Mouse (Mus musculus) small intestine, adult 2 months (tissue): Measurements from ENCODE around the gene Pou3f1. TPM values are rescaled to one million over a fixed set of nuclear protein-coding genes. Genes with fewer than 3 reads are reported as not detected.

Experiments
- H3K27ac ChIP-seq: fragments of 200-500 bp; 2 replicates; pipeline ENCODE4 v1.5.1; 2012; ENCODE audit warnings: low read depth, low read length, control low read depth, inconsistent platforms; ENCODE audit not compliant: insufficient read depth
- H3K27me3 ChIP-seq: fragments of 200-500 bp; 2 replicates; pipeline ENCODE4 v1.6.1; 2012; ENCODE audit warnings: mild to moderate bottlenecking, moderate library complexity, low read length, inconsistent platforms; ENCODE audit not compliant: control insufficient read depth, insufficient read depth
- H3K36me3 ChIP-seq: fragments of 200-500 bp; 2 replicates; pipeline ENCODE4 v1.6.1; 2012; ENCODE audit warnings: mild to moderate bottlenecking, low read length, control low read depth, inconsistent platforms; ENCODE audit not compliant: control insufficient read depth, insufficient read depth
- H3K4me1 ChIP-seq: fragments of 200-500 bp; 2 replicates; pipeline ENCODE4 v1.6.1; 2012; ENCODE audit warnings: low read length, inconsistent platforms, mixed read lengths; ENCODE audit not compliant: control insufficient read depth, insufficient read depth, insufficient read length
- H3K4me3 ChIP-seq: fragments of 200-500 bp; 2 replicates; pipeline ENCODE4 v1.5.1; 2012; ENCODE audit warnings: low read depth, mild to moderate bottlenecking, control low read depth, inconsistent platforms, low read length, moderate library complexity
- CTCF ChIP-seq: fragments of 200-500 bp; IDR thresholded peaks from 2 replicates; pipeline ENCODE4 v1.5.1; 2012; ENCODE audit warnings: low read depth, mild to moderate bottlenecking, control low read depth, inconsistent platforms, low read length, moderate library complexity, mixed read lengths; ENCODE audit not compliant: insufficient replicate concordance, insufficient read length; ENCODE audit errors: extremely low read depth
- POLR2A ChIP-seq: fragments of 200-500 bp; IDR thresholded peaks from 2 replicates; pipeline ENCODE4 v1.6.1; 2012; ENCODE audit warnings: low read depth, mild to moderate bottlenecking, control low read depth, inconsistent platforms, low read length, moderate library complexity
- WGBS: fragments of 180-500 bp; shearing (Covaris S2); methylation state at CpG from one replicate; pipeline ENCODE4 v1.1.7; 2018; 5-methylcytosine and 5-hydroxymethylcytosine counted together
- polyA plus RNA-seq: library from polyadenylated mRNA; depleted of rRNA; stranded (reverse); fragments of >200 nt; gene quantifications from 2 replicates; pipeline ENCODE4 v1.2.3, GENCODE M21; 2012

Pou3f1 gene
- polyA plus RNA-seq, 1 experiment = 0.09 TPM

DNA sequence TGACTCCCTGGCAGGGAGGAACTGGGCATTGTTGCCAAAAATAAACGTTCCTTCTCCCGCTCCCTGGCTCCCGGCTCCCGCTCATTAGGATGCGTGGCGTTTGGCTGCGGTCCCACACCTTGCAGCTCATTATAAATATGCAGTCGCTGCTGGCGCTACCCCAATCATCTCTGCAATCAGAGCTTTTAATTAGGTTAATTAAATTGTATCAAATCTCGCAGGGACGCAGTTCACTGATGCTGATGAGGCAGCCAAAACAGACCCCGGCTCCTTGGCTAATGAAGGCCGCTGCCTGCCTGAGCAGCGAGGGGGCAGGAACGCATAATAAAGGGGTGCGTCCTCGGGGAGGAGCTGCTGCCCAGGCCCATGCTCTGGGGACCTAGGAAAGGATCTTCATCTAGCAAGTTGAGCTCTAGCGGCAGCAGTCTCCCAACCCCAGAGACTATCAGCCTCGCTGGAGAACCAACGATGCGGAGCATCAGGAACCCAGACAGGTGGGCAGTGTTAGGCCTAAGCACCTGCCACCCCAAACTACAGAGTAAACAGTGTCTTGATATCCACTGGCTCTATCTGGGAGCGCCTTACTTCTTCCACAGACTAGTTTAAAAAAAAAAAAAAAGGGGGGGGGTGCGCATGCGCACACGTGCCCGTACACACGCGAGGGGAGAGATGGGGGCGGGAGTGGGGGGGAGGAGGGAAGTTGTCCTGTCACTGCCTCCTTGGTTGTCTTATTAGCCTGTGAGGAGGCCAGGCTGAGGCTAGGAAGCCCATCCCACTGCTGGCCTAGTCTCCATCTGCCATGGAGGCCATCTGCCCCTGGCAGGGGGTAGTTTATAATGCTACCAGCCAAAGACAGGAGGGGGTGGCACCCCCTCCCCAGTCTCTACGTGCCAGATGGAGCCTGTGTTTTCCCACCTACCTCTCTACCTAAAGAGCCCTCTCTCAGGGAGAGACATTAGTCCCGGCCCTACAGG, 16.0 kb downstream of the Pou3f1 start:
- WGBS = 8% methylated on average over 30 of the region's 31 CpGs
- no peak overlapping the region for H3K4me3 ChIP-seq
- peaks cover 9% of the 10 kb centered on the region for H3K27me3 ChIP-seq
- H3K27ac ChIP-seq = no peak overlapping the region
- H3K36me3 ChIP-seq = 0 out of 2 replicates have a peak, but pooled peaks cover 2% of the 10 kb centered on the region
- no peaks in the 10 kb centered on the region for H3K4me1 ChIP-seq
- TF ChIP-seq POLR2A (no peak), CTCF (no peak)

DNA sequence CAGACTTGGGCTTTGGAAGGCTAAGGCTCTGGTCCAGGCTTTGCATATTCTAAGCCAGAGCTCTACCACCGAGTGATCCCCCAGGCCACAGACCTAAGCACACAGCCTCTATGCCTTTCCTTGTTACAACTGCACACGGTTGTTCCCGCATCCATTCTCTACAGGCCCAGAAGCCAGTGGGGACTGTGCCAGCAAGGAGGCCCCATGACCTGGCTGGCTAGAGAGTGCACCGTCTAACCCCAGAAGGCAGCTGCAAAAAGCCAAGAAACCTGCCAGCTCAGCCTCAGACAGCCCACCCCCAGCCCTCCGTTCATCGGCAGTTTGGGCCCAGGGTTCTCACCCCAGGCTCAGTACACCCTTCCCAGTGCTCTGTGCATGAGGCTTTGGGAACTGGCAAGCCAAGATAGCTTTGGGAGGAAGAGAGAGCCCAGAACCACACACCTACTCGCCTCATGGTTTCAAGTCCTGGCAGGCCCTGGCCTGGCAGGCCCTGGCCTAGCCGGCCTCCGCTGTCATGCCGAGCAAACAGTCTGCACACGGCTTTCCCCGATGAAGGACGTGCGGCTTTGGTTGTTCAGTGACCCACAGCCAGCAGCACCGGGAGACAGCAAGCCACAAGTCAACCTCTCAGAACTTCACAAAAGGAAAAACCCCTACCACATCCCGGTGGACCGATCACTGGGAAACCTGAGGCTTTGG, 17.9 kb downstream of the Pou3f1 start:
- H3K27ac ChIP-seq = no peak overlapping the region
- no peak overlapping the region for H3K4me3 ChIP-seq
- H3K27me3 ChIP-seq = peaks cover 9% of the 10 kb centered on the region
- TF ChIP-seq CTCF (no peak), POLR2A (no peak)
- no peaks in the 10 kb centered on the region for H3K4me1 ChIP-seq
- H3K36me3 ChIP-seq = peaks cover 12% of the 10 kb centered on the region
- WGBS = 82% methylated on average over 17 of the region's 17 CpGs

DNA sequence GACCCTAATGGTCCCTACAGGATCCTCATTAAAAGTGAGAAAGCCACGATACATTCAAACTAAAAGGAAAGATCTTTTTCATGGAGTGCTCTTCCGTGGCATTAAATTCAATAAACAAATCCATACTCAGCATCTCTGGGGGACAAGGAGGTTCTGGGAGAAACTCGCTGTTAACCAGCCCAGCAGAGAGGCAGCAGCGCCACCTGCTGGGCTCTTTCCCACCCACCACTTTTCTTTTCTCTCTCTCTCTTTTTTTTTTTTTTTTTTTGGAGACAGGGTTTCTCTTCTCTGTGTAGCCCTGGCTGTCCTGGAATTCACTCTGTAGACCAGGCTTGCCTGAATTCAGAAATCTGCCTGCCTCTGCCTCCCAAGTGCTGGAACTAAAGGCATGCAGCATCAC, 18.4 kb downstream of the Pou3f1 start:
- no peak overlapping the region for H3K27ac ChIP-seq
- no peaks in the 10 kb centered on the region for H3K4me1 ChIP-seq
- TF ChIP-seq POLR2A (no peak), CTCF (peak; percentile 80)
- peaks cover 9% of the 10 kb centered on the region for H3K27me3 ChIP-seq
- 5% methylated on average over 4 of the region's 4 CpGs for WGBS
- no peak overlapping the region for H3K4me3 ChIP-seq
- H3K36me3 ChIP-seq = peaks cover 16% of the 10 kb centered on the region

DNA sequence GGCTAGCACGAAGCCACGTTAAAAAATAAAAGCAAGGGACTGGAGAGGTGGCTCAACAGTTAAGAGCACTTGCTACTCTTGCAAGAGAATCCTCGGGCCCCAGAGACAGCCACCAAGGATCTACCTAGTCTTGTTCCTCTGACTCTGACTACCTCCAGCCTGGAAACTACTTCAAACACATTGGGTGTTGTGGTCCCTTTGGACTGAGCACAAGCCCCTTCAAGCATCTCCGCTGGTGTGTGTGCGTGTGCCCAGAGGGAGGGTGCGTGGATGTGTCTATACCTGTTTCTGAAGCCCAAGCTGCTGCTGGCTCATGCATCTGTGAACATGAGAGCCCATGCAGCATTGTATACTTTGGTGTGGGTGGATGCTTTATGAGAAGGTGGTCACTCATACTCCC, 19.4 kb downstream of the Pou3f1 start:
- Histone ChIP-seq H3K27ac (no peak overlapping the region), H3K4me3 (no peak overlapping the region), H3K4me1 (no peaks in the 10 kb centered on the region), H3K27me3 (peaks cover 9% of the 10 kb centered on the region), H3K36me3 (peaks cover 24% of the 10 kb centered on the region)
- TF ChIP-seq POLR2A (no peak), CTCF (no peak)
- 88% methylated on average over 6 of the region's 6 CpGs for WGBS

DNA sequence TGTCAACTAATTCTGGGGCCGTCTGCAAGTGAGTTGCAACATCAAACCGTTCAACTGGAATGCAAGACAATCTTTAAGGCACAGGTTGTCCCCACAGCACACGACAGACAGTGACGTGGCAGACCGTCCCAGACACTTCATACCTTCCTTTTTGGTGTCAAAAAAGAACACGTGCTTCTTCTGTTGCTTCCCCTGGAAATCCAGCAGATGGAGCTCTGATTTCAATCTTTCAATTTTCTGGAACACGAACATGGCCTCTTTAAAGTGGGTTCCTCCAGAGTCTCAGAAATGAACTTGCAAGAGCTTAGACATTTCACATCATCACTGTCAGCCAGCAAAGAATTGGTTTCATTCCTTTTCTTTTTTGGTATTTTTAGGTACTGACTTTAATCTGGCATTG, 25.7 kb downstream of the Pou3f1 start:
- H3K27ac ChIP-seq = no peak overlapping the region
- H3K27me3 ChIP-seq = no peaks in the 10 kb centered on the region
- WGBS = 55% methylated on average over 7 of the region's 7 CpGs
- no peak for TF ChIP-seq CTCF
- no peak for TF ChIP-seq POLR2A
- no peak overlapping the region for H3K4me3 ChIP-seq
- no peaks in the 10 kb centered on the region for H3K4me1 ChIP-seq
- H3K36me3 ChIP-seq = peaks cover 60% of the 10 kb centered on the region

DNA sequence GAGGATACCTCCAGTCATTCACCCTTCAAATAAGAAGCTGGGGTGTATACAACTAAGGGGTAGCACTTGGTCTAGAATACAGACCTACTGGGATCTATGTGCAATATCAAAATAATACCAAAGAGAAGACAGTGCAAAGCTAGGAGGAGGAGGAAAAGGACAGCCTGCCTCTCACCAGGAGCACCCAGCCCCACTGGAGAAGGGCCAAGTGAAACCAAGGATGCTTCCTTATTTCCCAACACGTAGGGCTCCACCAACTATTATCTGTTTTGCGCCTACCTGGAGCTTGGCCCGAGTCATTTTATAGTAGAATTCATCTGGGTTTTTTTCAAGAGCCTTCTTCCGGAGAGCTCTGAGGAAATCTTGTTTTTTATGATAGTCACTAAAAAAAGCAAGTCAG, 26.9 kb downstream of the Pou3f1 start:
- TF ChIP-seq POLR2A (no peak), CTCF (no peak)
- 38% methylated on average over 4 of the region's 4 CpGs for WGBS
- peaks cover 56% of the 10 kb centered on the region for H3K36me3 ChIP-seq
- H3K27ac ChIP-seq = no peak overlapping the region
- H3K4me3 ChIP-seq = no peak overlapping the region
- no peaks in the 10 kb centered on the region for H3K27me3 ChIP-seq
- no peaks in the 10 kb centered on the region for H3K4me1 ChIP-seq

DNA sequence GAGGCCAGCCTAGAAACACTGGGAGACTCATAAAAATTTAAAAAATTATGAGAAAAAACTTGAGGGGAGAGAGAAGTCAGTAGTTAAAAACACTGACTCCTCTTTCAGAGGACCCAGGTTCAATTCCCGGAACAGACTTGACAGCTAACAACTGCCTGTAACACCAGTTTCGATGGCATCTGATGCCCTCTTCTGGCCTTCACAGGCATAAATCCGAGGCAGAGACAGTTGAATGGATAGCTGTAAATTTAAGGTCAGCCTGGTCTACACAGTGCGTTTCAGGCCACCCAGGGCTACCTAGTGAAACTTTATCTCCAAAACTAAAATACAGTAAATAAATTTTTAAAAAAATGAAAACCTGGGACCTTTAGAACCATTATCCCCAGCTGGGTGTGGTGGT, 28.4 kb downstream of the Pou3f1 start:
- Histone ChIP-seq H3K4me3 (no peak overlapping the region), H3K27me3 (no peaks in the 10 kb centered on the region), H3K27ac (no peak overlapping the region), H3K36me3 (peaks cover 45% of the 10 kb centered on the region), H3K4me1 (no peaks in the 10 kb centered on the region)
- no peak for TF ChIP-seq POLR2A
- TF ChIP-seq CTCF = no peak
- 74% methylated on average over 4 of the region's 4 CpGs for WGBS
